Mouse (Mus musculus) heart, adult 9 months (tissue): ENCODE data around the gene Hyal1.
"Not testable (repeated sequence)": the region's sequence is repeated elsewhere in the genome, so short reads cannot be mapped to it uniquely, and the experiment has no call there.

ENCODE experiments used
- DNase-seq, 2 experiments: peaks; one replicate each; pipeline ENCODE4 v3.0.0; 2022; ENCODE audit warnings: low spot score in 2 of 2

The Hyal1 gene

GRCm38 (mm10) chr9:107571534-107572326, 5.0 kb upstream of the Hyal1 start:
- DNase-seq, result peak in 1 of 2 experiments; percentile 69

GRCm38 (mm10) chr9:107572327-107572662, 4.4 kb upstream of the Hyal1 start:
- no peak for DNase-seq

GRCm38 (mm10) chr9:107573774-107574173, 3.0 kb upstream of the Hyal1 start:
- not testable (repeated sequence) for DNase-seq

- no peak for DNase-seq
These were observed 959 bp upstream of the Hyal1 start for GRCm38 (mm10) chr9:107575579-107576356.

- no peak for DNase-seq
These were observed 1.1 kb downstream of the Hyal1 start for GRCm38 (mm10) chr9:107577871-107578270.

GRCm38 (mm10) chr9:107578587-107578986, 1.9 kb downstream of the Hyal1 start, which contains the start of gene Naa80:
Gene Naa80 (plus strand): TSS chr9:107578887.
- DNase-seq, result no peak

- DNase-seq, result no peak
These were observed 2.5 kb downstream of the Hyal1 start for GRCm38 (mm10) chr9:107579023-107579900.

- peak; percentile 93 for DNase-seq
These were observed 4.0 kb downstream of the Hyal1 start, which contains the start of gene Hyal3 for GRCm38 (mm10) chr9:107580501-107581317. Gene Hyal3 (plus strand): TSS chr9:107580818.

- no peak for DNase-seq
These were observed 4.9 kb downstream of the Hyal1 start for GRCm38 (mm10) chr9:107581584-107581983.

- DNase-seq, result no peak
These were observed 5.9 kb downstream of the Hyal1 start for GRCm38 (mm10) chr9:107582509-107583062.

- DNase-seq, result no peak
These were observed 6.4 kb downstream of the Hyal1 start for GRCm38 (mm10) chr9:107583174-107583573.

GRCm38 (mm10) chr9:107586504-107586903, 9.8 kb downstream of the Hyal1 start:
- DNase-seq, result no peak

- peak; percentile 98 to 99 for DNase-seq
These were observed 10.5 kb downstream of the Hyal1 start, which contains the start of gene Ifrd2 for GRCm38 (mm10) chr9:107586974-107587832. Gene Ifrd2 (plus strand): TSS chr9:107587642.

- DNase-seq, result peak; percentile 55 to 64
These were observed 11.3 kb downstream of the Hyal1 start for GRCm38 (mm10) chr9:107587833-107588639.

- DNase-seq, result peak; percentile 58 to 62
These were observed 13.5 kb downstream of the Hyal1 start for GRCm38 (mm10) chr9:107590058-107590772.

GRCm38 (mm10) chr9:107590773-107591060, 14.0 kb downstream of the Hyal1 start:
- DNase-seq, result no peak

GRCm38 (mm10) chr9:107593101-107593976, 16.6 kb downstream of the Hyal1 start:
- DNase-seq, result peak; percentile 74 to 76
